Mouse (Mus musculus) right cerebral cortex, postnatal 36 days (tissue): ENCODE results near the gene Sema4c.
A peak's percentile ranks its signal among the peaks of the same experiment; 100 is the strongest.
"Not testable (repeated sequence)": the region's sequence is repeated elsewhere in the genome, so short reads cannot be mapped to it uniquely, and the experiment has no call there.

ENCODE experiments used
- DNase-seq, 2 experiments: peaks; one replicate each; pipeline ENCODE4 v3.0.0; 2022; ENCODE audit warnings: low spot score in 2 of 2, mixed read lengths in 1 of 2

Sema4c gene

DNA sequence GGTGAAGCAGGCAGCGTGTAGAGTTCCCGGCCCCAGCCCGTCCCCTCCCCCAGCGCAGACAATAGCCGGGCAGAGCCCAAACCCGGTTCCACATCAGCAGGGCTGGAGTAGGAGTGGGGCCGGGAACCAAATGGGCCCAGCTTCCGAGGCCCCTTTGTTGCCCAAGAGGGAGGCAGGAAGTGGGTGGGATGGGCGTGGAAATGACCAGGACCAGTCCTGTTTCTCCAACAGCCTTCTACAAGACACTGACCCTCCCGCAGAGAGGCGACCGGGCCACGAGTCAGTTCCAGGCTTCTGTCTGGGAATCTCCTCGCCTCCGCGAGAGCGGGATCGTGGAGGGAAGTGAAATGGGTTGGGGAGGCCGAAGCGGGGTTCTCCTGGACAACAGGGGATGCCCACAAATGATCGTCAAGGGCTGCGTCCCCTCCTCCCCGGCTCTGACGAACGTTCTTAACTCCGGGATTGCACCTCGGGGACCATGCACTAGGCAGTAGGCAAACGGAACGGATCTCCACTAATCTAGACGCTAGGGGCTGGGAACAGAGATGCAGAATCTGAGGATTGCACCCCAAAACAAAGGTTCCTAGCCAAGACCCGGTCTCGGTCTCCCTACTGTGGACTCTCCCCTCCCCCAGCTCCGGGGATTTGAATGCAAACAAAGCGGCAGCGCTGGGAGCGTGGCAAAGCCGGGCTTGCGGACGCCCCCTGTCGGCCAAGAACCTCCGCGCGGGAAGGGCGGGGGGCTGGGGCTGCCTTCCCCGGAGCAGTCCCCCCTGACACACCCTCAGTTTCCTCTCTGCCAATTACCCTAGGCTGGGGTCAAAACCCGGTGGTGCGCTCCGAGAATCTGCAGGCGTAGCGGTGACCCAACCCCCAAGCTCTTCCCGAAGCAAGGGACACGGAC lies 1.3 kb downstream of the Sema4c start:
- DNase-seq, result peak; percentile 79 to 87

- DNase-seq, result no peak
Measured at GRCm38 (mm10) chr1:36555798-36556395, 2.3 kb downstream of the Sema4c start.

GRCm38 (mm10) chr1:36554633-36555399 lies 3.3 kb downstream of the Sema4c start:
- no peak for DNase-seq

GRCm38 (mm10) chr1:36552506-36552905 lies 5.6 kb downstream of the Sema4c start:
- no peak for DNase-seq

GRCm38 (mm10) chr1:36551904-36552303 lies 6.2 kb downstream of the Sema4c start:
- no peak for DNase-seq

GRCm38 (mm10) chr1:36550075-36550863 lies 7.9 kb downstream of the Sema4c start:
- no peak for DNase-seq

DNA sequence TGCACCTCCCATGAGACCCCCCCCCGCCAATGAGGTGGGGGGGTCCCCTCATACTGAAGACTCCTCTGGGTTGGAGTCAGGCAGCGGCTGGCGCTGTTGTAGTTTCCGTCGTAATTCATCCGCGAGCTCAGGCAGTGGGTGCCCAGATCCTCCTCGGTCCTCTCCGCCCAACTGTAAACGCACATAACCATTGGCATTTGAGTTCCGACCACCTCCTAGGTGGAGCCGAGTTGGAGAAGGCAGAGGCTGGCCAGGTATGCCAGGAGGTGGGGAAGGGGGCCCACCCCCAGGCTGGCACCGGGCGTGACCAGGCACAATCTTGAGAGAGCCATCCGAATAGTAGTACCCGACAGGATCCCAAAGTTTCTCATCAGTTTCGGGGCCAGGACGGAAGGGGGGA lies 8.7 kb downstream of the Sema4c start:
- no peak for DNase-seq

- DNase-seq, result no peak
Measured at GRCm38 (mm10) chr1:36548771-36549170, 9.4 kb downstream of the Sema4c start.

- DNase-seq, result no peak
Measured at GRCm38 (mm10) chr1:36547981-36548598, 10.1 kb downstream of the Sema4c start.

- peak; percentile 98 for DNase-seq
Measured at GRCm38 (mm10) chr1:36546888-36547471, 11.2 kb downstream of the Sema4c start, which contains the start of gene Ankrd39. Ankrd39 (minus strand) TSS chr1:36547445.

GRCm38 (mm10) chr1:36545845-36546600 lies 12.1 kb downstream of the Sema4c start:
- no peak for DNase-seq

DNA sequence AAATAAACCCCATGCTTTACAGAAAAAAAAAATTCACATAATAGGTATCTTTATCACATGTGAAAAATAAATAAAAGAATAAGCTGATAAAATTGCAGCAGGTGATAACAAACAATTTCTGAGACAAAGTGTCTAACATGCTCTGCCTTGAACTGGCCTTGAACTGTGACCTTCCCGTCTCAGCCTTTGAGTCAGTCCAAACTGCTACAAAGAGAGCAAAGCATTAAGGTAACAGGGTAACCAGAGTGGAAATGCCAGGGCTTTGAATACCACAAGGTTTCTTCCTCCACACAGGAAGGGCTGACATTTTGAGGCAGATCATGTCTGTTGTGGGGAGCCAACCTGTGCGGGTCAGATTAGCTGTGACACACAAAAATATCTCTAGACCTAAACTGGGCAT lies 12.8 kb downstream of the Sema4c start:
- DNase-seq, result no peak

GRCm38 (mm10) chr1:36542925-36543324 lies 15.2 kb downstream of the Sema4c start:
- no peak for DNase-seq

DNA sequence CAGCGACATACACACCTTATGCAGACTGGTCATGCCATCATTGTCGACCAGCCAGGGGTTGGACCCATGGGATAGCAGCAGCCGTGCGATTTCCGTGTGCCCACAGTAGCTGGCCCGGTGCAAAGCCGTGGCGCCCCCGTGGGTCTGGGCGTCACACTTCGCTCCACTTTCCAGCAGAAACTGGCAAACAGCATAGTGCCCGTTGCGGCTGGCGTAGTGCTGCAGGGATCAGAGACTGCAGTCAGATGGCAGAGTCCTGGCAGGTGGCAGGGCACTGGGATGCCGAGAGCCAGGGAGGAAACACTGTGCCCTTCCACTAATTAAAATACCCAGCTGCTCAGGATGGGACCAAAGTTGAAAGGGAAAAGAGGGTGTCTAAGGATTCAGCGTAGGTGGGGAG lies 16.3 kb downstream of the Sema4c start:
- DNase-seq, result no peak

- DNase-seq, result no peak
Measured at GRCm38 (mm10) chr1:36540807-36541206, 17.3 kb downstream of the Sema4c start.

- DNase-seq, result no peak
Measured at GRCm38 (mm10) chr1:36540132-36540531, 18.0 kb downstream of the Sema4c start.

- DNase-seq, result no peak
Measured at GRCm38 (mm10) chr1:36539186-36539585, 19.0 kb downstream of the Sema4c start, which contains the start of gene Gm42417. Gm42417 (minus strand) TSS chr1:36539429.

- no peak for DNase-seq
Measured at GRCm38 (mm10) chr1:36538727-36539126, 19.4 kb downstream of the Sema4c start.

DNA sequence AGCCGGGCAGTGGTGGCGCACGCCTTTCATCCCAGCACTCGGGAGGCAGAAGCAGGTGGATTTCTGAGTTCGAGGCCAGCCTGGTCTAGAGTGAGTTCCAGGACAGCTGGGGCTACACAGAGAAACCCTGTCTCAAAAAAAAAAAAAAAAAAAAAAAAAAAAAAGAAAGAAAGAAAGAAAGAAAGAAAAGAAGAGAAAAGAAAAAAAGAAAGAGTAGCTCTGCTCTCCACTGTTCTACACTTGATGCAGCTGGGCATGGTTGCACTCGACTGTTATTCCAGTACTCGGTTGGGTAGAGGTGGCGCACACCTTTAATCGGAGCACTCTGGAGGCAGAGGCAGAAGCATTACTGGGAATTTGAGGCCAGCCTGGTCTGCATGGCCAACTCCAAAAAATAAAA lies 21.4 kb downstream of the Sema4c start, which contains the start of gene Ankrd23:
Ankrd23 (minus strand) TSS at position 101 of the 400 bp plus-strand sequence.
- DNase-seq, result not testable (repeated sequence)

DNA sequence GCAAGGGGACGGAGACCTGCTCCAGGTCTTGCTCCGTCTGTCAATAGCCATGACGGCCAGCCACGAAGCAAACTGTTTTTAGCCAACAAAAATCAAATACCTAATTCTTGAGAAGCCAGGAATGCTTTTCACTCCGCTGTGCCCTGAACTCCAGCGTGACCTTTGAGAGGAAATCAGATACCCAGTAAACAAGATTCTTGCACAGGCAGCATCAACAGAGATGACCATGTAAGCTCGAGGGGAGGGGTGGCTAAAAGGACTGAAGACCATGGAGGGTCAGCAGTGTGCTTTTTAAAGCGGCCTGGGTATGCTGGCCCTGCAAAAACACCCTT lies 21.8 kb downstream of the Sema4c start:
- DNase-seq, result no peak
